25 mouse cellular contexts compared by ENCODE assay signal in genomic region chrX:141855684-141856396, GRCm38 (mm10). TPM values are rescaled to one million over a fixed set of nuclear protein-coding genes. Genes with fewer than 3 reads are reported as not detected.
DNase-seq lines count a peak whose midpoint lies in the region; ATAC-seq lines count a peak whose summit lies in the region.
"Had no signal": no experiment of that assay in that cellular context is flagged by ENCODE, and none has a peak within 500 bp of the region (broad histone marks: within the 10 kb centered on the region; RNA-seq: fewer than 3 reads in every experiment).

No protein-coding gene starts in this region.

- no peak overlapping the region for H3K9ac ChIP-seq in forebrain, embryonic 16.5 days (replicated peaks; ENCODE audit: low read depth, low read length)
- H3K9ac ChIP-seq in midbrain, embryonic 12.5 days (replicated peaks): no peak overlapping the region

- 19% methylated on average over 6 of the region's 6 CpGs for WGBS in forebrain, embryonic 16.5 days
- 27% methylated on average over 6 of the region's 6 CpGs for WGBS in midbrain, embryonic 12.5 days

- H3K4me1 ChIP-seq in forebrain, embryonic 16.5 days (replicated peaks; ENCODE audit: control insufficient read depth, insufficient read depth, low read length): no peaks in the 10 kb centered on the region; the same call in 1 of the 2 replicates
- no peaks in the 10 kb centered on the region for H3K4me1 ChIP-seq in midbrain, embryonic 12.5 days

- no peak overlapping the region for H3K4me2 ChIP-seq in forebrain, embryonic 16.5 days (ENCODE audit: low read length)
- no peak overlapping the region for H3K4me2 ChIP-seq in midbrain, embryonic 12.5 days (replicated peaks)
- H3K4me2 ChIP-seq: heart, embryonic 11.5 days; liver, embryonic 11.5 days had no signal

- H3K9me3 ChIP-seq in forebrain, embryonic 16.5 days (ENCODE audit: control insufficient read depth, low read length): no peaks in the 10 kb centered on the region
- H3K9me3 ChIP-seq in midbrain, embryonic 12.5 days: no peaks in the 10 kb centered on the region

- DNase-seq in retina, embryonic 14.5 days (ENCODE audit: low spot score): peak; percentile 1
- no peak for DNase-seq in retina, postnatal 1 day
- no peak for DNase-seq in left cerebral cortex, postnatal 36 days (ENCODE audit: low spot score in 2 of 2)
- DNase-seq in kidney, postnatal 14 days: no peak
- no peak for DNase-seq in cerebellum, postnatal 25 days
- DNase-seq: adrenal gland, adult 2 months; cerebellum, adult 9-10 months; heart, postnatal 10 days; kidney, postnatal 4 days; layer of hippocampus, adult 9-11 months; lung, adult 2 months; right cerebral cortex, postnatal 25 days; thymus, postnatal 4 days had no signal

- H3K36me3 ChIP-seq in forebrain, embryonic 16.5 days (ENCODE audit: control insufficient read depth, insufficient read depth): no peaks in the 10 kb centered on the region
- H3K36me3 ChIP-seq in midbrain, embryonic 12.5 days: no peaks in the 10 kb centered on the region

- intact Hi-C loops in left cerebral cortex, postnatal 36 days (cut with DNase I): no loop called here

- H3K27me3 ChIP-seq in forebrain, embryonic 16.5 days (replicated peaks; ENCODE audit: control insufficient read depth, insufficient read depth, low read length): no peaks in the 10 kb centered on the region
- H3K27me3 ChIP-seq in midbrain, embryonic 12.5 days: peaks cover 15% of the 10 kb centered on the region

- H3K4me3 ChIP-seq in forebrain, embryonic 16.5 days (replicated peaks; ENCODE audit: low read length): no peak overlapping the region
- H3K4me3 ChIP-seq in midbrain, embryonic 12.5 days: no peak overlapping the region

- peak; percentile 66; the same call in 1 of the 2 replicates for ATAC-seq in forebrain, embryonic 16.5 days
- peak; percentile 58; the same call in 1 of the 2 replicates for ATAC-seq in midbrain, embryonic 12.5 days (ENCODE audit: low FRiP score, low read depth)

- H3K27ac ChIP-seq in forebrain, embryonic 16.5 days (ENCODE audit: low read length): no peak overlapping the region
- H3K27ac ChIP-seq in midbrain, embryonic 12.5 days (replicated peaks): no peak overlapping the region

RNA-seq across cellular contexts. Expression of gene Gm15294, which starts 19.2 kb away (rescaled TPM):
- not detected in 2 replicates for polyA plus RNA-seq in forebrain, embryonic 16.5 days (2015; fragmentation: Nextera tagmentation; extraction: Ambion mirVana)
- not detected in 2 replicates for polyA plus RNA-seq in midbrain, embryonic 12.5 days (2016; fragmentation: Nextera tagmentation; extraction: Ambion mirVana)
- total RNA-seq in left cerebral cortex, postnatal 36 days (2021): not detected
- total RNA-seq: adrenal gland, adult 2 months; granulocyte monocyte progenitor cell, adult 5-6 weeks; heart, postnatal 10 days; left cerebral cortex, adult 8-10 months; megakaryocyte-erythroid progenitor cell, adult 5-6 weeks had no signal
- polyA plus RNA-seq: adrenal gland, adult 2 months; heart, embryonic 11.5 days; intestine, embryonic 14.5 days; kidney, embryonic 14.5 days; limb, embryonic 11.5 days; liver, embryonic 11.5 days; lung, adult 2 months; spleen, adult 2 months; stomach, embryonic 14.5 days had no signal
